Mouse (Mus musculus): ENCODE data around the gene Spocd1. TPM values are rescaled to one million over a fixed set of nuclear protein-coding genes. Genes with fewer than 3 reads are reported as not detected.

The Spocd1 gene
- total and polyA plus RNA-seq, 3 experiments = 0.03 TPM; not detected in 2

GRCm38 (mm10) chr4:130006533-130006932 lies 77.5 kb downstream of the Spocd1 start:
- no peaks in the 10 kb centered on the region for H3K36me3 ChIP-seq (ENCODE audit: control insufficient read depth in 1 of 2, insufficient read depth in 2 of 2, low read length in 2 of 2)
- no peak overlapping the region for H3K27ac ChIP-seq (ENCODE audit: control insufficient read depth, low read depth, low read length)
- DNase-seq (ENCODE audit: low read depth, low spot score) = peak; percentile 32
- no peak overlapping the region for H3K4me3 ChIP-seq (ENCODE audit: control insufficient read depth in 1 of 2, insufficient read depth in 1 of 2, low read depth in 2 of 2, low read length in 2 of 2)
- peak; percentile 20; the same call in 1 of the 2 replicates for TF ChIP-seq MAX (IDR thresholded peaks at IDR 0.05; ENCODE audit: low read length)
- 0 out of 2 replicates have a peak, but pooled peaks have one; percentile 39 for TF ChIP-seq USF1 (IDR thresholded peaks at IDR 0.05; ENCODE audit: low read depth, low read length)
- no peak for TF ChIP-seq POLR2AphosphoS2 (IDR thresholded peaks at IDR 0.05; ENCODE audit: low read length)
- no peaks in the 10 kb centered on the region; a peak in 1 of 4 replicates for H3K27me3 ChIP-seq (ENCODE audit: control insufficient read depth in 1 of 2, insufficient read depth in 2 of 2, low read length in 2 of 2)
- H3K9ac ChIP-seq (ENCODE audit: control insufficient read depth, low read depth, low read length, poor library complexity, severe bottlenecking) = no peak overlapping the region
- no peaks in the 10 kb centered on the region for H3K4me1 ChIP-seq (ENCODE audit: control insufficient read depth in 1 of 2, insufficient read depth in 2 of 2, low read length in 2 of 2)
- no peaks in the 10 kb centered on the region for H3K79me2 ChIP-seq (ENCODE audit: control insufficient read depth, insufficient read depth, low read length, poor library complexity)
- no peaks in the 10 kb centered on the region for H3K9me3 ChIP-seq (replicated peaks; ENCODE audit: insufficient read depth, low read length)

Other genes starting within 250 kb of the Spocd1 start
- 12.2 and 14.7 TPM in 2 replicates for gene Tmem39b, start 232.4 kb upstream of the Spocd1 start, total RNA-seq (2012; rRNA removed)
- gene Tmem39b, start 232.4 kb upstream of the Spocd1 start, polyA plus RNA-seq (2012; ENCODE audit: insufficient read depth in 1 of 2, insufficient read length in 2 of 2, low read depth in 1 of 2, low replicate concordance in 2 of 2, missing spikeins in 1 of 2) = 10 to 100 TPM; 55.2 to 81.0 TPM
- gene Khdrbs1, start 186.9 kb upstream of the Spocd1 start, total RNA-seq (2012; rRNA removed) = 56.5 and 63.2 TPM in 2 replicates
- 100 to 1,000 TPM in 1 of 2 experiments, 10 to 100 TPM in 1; 77.6 to 141 TPM for gene Khdrbs1, start 186.9 kb upstream of the Spocd1 start, polyA plus RNA-seq (2012; ENCODE audit: insufficient read depth in 1 of 2, insufficient read length in 2 of 2, low read depth in 1 of 2, low replicate concordance in 2 of 2, missing spikeins in 1 of 2)
- 119 and 124 TPM in 2 replicates for gene Ptp4a2, start 118.0 kb upstream of the Spocd1 start, total RNA-seq (2012; rRNA removed)
- 100 to 1,000 TPM; 118 to 619 TPM for gene Ptp4a2, start 118.0 kb upstream of the Spocd1 start, polyA plus RNA-seq (2012; ENCODE audit: insufficient read depth in 1 of 2, insufficient read length in 2 of 2, low read depth in 1 of 2, low replicate concordance in 2 of 2, missing spikeins in 1 of 2)
- 0.04 TPM in 1 of 2 replicates, not detected in the other for gene Adgrb2, start 55.6 kb downstream of the Spocd1 start, total RNA-seq (2012; rRNA removed)
- gene Adgrb2, start 55.6 kb downstream of the Spocd1 start, polyA plus RNA-seq (2012; ENCODE audit: insufficient read depth in 1 of 2, insufficient read length in 2 of 2, low read depth in 1 of 2, low replicate concordance in 2 of 2, missing spikeins in 1 of 2) = under 1 TPM in 1 of 2 experiments, not detected in 1; 0.15 TPM
- gene Col16a1, start 118.6 kb downstream of the Spocd1 start, total RNA-seq (2012; rRNA removed) = 0.23 and 0.50 TPM in 2 replicates
- gene Col16a1, start 118.6 kb downstream of the Spocd1 start, polyA plus RNA-seq (2012; ENCODE audit: insufficient read depth in 1 of 2, insufficient read length in 2 of 2, low read depth in 1 of 2, low replicate concordance in 2 of 2, missing spikeins in 1 of 2) = under 1 TPM in 1 of 2 experiments, not detected in 1; 0.25 TPM
- 24.3 and 27.3 TPM in 2 replicates for gene Pef1, start 173.3 kb downstream of the Spocd1 start, total RNA-seq (2012; rRNA removed)
- gene Pef1, start 173.3 kb downstream of the Spocd1 start, polyA plus RNA-seq (2012; ENCODE audit: insufficient read depth in 1 of 2, insufficient read length in 2 of 2, low read depth in 1 of 2, low replicate concordance in 2 of 2, missing spikeins in 1 of 2) = 10 to 100 TPM in 1 of 2 experiments, not detected in 1; 49.8 TPM
- not detected in 2 replicates for gene Hcrtr1, start 210.1 kb downstream of the Spocd1 start, total RNA-seq (2012; rRNA removed)
- gene Hcrtr1, start 210.1 kb downstream of the Spocd1 start, polyA plus RNA-seq (2012; ENCODE audit: insufficient read depth in 1 of 2, insufficient read length in 2 of 2, low read depth in 1 of 2, low replicate concordance in 2 of 2, missing spikeins in 1 of 2) = not detected
- gene Tinagl1, start 245.9 kb downstream of the Spocd1 start, total RNA-seq (2012; rRNA removed) = 6.1 and 6.2 TPM in 2 replicates
- 10 to 100 TPM in 1 of 2 experiments, not detected in 1; 21.9 TPM for gene Tinagl1, start 245.9 kb downstream of the Spocd1 start, polyA plus RNA-seq (2012; ENCODE audit: insufficient read depth in 1 of 2, insufficient read length in 2 of 2, low read depth in 1 of 2, low replicate concordance in 2 of 2, missing spikeins in 1 of 2)